Mouse (Mus musculus) 3134 (cell line): ENCODE measurements around the gene Cbx2.

ENCODE experiments used
- DNase-seq: peaks from one replicate; pipeline ENCODE4 v3.0.0-alpha.2; 2011; ENCODE audit warnings: low spot score; ENCODE audit not compliant: insufficient read length; ENCODE audit errors: extremely low read depth

The Cbx2 gene

DNA sequence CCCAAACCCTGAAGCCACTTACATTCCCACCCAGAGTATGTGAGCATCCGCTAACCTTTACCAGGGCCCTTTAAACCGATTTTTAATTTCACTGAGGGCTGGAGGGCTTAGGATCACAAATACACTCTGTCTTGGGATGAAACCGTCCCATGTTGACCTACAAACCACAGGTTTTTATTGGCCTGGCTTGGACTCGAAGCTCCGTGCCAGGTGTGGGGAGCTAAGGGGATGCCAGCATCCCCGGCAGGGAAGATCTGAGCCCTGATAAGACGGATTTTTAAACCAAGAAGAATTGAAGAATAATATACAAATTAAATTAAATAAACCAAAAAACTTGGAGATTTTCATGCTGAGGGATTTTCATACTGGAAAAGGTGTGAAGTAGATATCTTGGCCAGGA lies 8.3 kb upstream of the Cbx2 start:
- DNase-seq: no peak

DNA sequence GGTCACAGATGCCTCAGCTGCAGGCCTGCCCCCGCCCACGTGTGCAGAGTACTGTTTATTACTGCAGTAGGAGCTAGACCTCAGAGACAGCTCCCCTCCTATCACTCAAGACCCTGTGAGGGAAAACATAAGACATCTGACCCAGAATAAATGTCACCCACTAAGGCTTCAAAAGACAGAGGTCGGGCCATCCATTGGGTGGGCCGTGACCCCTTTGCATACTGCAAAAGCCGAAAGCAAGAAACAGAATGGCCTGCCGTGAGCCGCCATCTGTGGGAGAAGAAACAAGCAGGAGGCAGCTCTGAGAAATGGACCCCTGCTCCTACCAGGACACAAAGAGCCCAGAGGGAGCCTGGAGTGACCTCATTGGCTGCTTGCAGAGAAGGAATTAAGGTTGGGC lies 5.3 kb upstream of the Cbx2 start:
- no peak for DNase-seq

DNA sequence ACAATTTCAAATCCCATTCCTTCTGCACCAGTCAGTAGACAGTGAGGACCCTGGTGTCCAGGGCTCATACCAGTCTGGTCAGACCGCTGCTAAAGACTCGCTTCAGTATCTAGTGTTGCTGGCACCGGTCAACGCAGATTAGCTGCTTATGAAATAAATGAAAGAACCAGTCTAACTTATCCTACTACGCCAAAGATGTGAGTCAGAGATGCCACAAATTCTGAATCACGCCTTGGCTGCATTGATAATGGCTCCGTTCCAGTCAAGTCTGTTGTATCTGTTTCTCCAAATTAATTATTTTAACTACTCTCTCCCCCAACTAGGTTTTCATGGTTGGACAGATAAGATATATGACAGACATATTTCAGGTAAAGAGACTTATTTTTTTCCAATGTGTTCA lies 1.6 kb upstream of the Cbx2 start:
- DNase-seq: peak; percentile 53

DNA sequence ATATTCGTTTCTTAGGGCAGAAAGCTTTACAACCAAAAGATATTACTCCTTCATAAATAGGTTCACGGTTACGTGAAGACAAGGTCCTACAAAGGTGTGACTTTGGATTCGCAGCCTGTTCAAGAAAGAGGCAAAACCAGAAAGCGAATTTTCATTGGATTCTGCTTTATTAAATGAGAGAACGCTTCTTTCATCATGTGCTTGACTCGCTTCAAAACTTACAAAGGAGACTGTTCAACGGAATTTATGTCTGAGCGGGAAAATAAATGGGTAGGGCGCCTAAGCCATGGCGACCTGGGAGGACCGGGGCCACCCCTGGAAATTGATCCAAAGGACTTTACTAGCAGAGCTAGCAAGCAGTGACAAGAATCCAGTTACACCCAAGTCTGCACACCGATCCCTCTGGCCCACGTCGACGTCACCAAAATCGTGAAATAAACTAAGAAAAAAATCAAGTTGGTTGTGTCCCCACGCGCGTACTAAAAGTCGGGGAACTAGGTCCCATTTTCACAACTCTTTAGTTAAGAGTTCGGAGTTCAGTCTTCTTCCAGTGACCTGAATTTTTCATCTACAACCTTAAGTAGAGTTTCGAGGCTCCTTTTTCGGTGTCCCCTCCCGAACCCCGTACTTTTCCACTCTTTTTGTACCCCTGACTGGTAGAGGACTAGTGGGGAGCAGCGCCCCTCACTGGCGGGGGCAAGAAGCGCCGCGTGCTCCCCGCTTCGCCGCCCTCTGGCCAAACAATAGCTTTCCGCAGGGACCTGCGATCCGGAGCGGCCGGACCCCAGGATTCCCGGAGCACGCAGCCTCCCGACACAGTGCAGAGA lies 481 bp upstream of the Cbx2 start:
- no peak for DNase-seq

DNA sequence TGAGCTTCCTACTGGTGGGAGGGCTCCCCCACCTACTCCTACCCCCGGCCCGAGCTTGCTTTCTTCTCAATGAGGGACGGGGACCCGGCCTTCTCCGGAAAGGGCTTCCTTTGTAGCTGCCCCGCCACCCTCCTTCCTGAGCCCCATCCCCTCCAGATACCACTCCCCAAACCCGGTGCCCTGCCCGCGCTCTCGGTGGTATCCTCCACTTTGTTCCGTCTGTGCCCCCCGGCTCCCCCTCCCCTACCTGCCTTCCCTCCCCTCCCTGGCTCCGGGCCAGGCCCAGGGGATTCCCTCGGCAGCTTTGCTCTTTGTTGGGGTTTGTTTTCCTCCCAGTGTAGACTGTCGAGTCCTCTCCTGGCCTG lies 836 bp downstream of the Cbx2 start:
- no peak for DNase-seq

DNA sequence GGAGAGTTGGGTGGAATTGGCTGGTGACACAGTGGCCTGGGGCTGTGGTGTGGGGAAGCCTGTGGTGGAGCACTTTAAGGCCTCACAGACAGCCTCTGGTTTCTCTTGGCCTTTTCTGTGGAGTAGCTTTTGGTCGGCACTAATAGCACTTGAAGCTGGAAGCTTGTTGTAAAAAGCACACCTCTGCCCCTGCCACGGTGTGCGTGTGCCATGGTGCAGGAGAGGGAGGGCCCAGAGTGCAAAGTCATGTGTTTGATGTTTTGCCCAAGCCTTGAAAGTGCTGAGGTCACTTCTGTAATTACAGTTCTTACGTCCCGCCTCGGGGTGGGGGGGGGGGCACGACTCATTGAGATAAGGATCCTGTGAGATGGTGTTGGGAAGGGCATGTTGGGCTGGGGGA lies 1.5 kb downstream of the Cbx2 start:
- DNase-seq: no peak

DNA sequence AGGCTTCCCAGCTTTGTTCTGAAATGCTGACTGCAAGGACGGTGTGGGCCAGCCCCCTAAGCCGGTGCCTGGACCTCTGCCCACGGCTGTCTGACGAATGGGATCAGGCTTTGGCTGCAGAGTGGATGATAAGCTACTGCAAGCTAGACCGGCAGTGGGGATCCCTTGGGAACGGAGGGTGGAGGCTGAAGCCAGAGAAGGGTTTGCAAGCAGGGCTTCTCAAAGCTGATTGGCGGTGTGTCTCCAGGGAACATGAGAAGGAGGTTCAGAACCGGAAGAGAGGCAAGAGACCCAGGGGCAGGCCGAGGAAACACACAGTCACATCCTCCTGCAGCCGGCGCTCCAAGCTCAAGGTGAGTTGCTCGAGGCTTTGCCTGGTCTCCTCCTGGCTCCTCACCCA lies 3.4 kb downstream of the Cbx2 start:
- peak; percentile 55 for DNase-seq

DNA sequence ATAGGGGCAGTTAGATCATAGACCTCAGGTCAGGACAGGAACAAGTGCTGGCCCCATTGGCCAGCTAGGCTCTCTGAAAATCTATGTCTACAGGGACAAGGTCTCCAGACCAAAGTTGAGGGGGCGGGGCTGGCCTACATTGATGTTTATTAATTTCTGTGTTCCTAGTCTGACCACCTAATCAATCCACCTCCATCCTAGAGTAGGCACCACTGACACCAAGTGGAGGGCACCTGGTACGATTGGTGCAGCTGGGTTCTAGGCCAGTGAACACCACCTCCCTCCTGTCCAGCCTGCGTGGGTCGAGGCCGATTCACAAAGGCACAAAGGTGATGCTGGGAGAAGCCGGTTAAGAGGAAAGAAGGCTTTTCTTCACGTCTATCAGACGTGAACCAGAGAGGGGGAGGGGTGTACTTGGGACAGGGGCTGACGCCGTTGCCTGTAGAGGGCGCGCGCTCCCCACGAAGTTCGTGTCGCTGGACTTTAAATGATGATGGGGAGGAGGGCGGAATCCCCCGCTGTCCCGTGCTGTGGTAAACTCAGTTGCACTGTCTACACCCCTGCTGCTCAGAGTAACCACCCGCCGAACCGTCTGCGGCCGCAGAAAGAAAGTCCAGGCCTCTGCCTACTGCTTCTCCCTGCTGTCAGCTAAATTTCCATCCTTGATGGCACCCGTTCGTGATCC lies 11.3 kb downstream of the Cbx2 start:
- peak; percentile 69 for DNase-seq

DNA sequence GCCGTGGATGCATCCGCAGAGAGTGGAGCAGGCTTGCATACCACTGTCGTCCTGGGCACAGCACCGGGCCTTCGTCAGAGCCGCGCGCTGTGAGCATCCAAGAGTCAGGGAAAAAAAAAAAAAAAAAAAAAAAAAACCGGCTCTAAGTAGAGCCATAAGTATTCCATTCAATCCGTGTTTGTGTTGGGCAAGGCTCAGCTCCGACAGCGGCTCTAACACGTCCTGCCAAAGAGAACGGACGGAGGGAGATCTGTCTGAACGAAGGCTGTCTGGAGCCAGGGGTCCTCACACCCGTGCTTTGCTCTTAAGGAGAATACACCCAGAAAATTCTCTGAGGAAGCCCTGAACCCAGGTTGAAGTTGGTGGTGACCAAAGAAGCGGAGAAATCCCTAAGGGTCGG lies 11.9 kb downstream of the Cbx2 start:
- no peak for DNase-seq

DNA sequence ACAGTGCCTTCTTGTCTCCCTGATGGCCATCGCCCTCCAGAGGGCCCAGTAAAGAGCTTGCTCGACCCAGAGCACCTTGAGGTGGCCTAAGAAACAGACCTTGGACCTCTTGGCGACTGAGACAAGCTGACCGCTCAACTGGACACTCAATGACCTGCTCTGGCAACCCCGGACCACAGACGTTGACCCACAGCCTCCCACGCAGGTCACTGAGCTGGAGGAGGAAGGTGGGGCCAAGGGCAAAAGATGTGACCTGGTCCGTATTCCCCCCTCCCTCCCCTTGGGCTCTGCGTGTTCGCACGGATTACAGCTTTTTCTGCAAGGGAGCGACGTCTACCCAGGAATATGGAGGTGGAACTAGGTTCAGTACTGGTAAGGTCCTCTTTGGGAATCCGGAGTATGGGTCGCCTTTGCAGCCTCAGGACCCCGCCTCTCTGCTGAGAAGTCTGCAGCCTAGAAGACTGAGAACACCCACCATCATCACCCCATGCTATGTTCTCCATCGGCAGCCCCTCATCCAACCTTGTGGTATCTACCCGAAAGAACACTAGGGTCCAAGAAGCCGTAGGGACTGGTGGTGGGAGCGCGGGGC lies 12.4 kb downstream of the Cbx2 start:
- no peak for DNase-seq

DNA sequence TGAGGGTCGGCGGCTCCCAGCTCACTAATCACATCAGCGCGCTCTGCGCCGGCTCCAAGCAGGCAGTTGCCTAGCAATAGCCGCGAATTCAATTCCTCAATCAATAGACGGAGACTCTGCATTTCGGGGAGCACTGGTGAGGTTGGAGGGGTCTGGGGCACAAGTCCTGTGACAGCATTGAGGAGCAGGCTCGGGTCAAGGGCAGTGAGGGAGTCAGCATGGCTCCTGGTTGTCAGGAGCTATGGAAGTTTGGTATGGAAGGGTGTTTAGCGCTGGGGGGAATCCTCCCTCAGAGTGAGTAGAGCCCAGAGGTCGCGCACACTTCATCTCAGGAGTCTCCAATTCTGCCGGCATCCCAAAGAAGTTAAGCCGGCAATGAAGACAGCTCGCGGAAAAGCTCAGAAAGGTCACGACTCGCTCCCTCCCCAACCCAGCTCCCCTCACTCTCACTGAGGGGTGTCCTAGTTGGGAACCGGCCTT lies 13.0 kb downstream of the Cbx2 start:
- DNase-seq: no peak

DNA sequence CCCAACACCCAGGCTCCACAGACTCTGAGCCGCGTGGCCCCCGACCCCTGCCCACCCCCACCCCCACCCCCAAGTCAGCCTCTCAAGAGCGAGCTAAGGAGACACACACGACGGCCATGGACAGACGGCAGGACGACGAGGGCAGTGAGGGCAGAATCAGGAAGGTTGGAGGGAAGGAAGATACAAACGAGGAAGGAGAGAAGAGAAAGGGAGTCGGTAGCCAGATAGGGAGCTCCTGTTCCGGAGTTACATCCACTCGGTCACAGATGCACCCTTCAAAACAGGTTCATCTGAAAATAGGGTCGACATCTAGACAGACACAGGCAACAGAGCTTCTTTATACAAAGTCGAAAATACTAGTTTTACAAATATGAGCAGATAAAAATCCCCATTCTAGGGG lies 13.7 kb downstream of the Cbx2 start:
- no peak for DNase-seq

DNA sequence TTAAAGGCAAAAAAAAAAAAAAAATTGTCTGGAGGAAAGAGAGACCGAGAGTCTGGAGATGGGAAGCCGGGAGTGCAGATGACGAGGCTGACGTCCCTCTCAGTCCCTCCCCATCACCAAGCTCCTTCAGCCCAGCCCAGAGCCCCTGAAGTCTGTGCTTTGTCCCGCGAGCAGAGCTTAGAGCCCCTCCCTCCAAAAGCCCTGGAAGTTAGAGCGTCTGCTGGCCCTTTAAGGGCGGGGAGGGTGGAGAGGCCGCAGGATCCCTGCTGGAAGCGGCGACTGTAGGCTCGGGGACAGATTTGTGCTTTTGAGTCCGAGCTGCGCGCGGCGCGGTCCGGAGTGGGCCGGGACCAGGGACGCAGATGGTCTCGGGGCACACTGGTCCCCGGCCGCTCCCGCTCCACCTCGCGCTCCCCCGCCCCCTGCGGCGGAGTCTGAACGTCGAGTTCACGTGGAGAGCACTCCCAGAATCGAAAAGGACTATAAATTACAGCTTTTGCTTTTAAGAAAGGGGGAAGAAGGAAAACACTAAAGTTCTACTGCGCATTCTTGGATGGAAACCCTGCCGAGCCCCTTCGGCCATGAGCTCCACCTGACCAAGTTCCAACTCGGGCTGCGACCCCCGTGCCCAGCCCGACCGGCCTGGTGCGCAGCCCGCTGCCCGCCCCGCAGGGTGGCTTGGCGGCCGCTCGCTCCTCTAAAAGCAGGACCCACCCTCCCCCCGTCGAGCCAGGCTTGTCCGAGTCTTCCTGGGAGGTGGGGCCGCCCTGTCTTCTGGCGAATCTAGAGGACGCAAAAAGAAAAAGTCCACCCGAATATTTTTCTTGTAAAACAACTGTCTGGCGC lies 14.4 kb downstream of the Cbx2 start:
- no peak for DNase-seq

DNA sequence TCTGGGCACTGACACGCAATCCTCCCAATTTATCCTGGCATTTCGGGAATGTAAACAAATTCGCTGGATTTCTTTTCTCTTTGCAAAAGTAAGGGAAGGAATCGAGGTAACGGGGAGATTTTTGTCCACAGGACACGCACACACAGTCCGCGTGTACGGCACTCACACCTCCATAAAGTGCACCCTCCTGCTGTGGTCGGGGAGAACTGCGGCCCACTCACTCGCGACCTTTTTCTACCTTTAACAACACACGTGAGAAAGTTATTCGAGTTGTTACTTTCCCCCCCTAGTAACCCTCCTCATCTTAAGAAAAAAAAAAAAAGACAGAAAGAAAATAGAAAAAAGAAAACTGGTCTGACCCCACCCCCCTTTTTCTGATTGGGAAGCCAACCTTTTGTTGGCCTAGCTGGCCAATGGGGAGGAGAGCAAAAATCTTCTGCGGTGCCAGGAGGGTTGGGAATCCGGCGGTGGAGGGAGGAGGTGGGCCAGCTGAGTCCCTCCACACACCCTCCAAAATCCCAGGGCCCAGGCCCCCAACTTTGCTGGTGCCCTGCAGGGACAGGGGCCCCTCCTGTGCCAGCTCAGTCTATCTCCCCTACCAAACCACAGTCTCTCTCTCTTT lies 15.1 kb downstream of the Cbx2 start:
- DNase-seq: no peak

DNA sequence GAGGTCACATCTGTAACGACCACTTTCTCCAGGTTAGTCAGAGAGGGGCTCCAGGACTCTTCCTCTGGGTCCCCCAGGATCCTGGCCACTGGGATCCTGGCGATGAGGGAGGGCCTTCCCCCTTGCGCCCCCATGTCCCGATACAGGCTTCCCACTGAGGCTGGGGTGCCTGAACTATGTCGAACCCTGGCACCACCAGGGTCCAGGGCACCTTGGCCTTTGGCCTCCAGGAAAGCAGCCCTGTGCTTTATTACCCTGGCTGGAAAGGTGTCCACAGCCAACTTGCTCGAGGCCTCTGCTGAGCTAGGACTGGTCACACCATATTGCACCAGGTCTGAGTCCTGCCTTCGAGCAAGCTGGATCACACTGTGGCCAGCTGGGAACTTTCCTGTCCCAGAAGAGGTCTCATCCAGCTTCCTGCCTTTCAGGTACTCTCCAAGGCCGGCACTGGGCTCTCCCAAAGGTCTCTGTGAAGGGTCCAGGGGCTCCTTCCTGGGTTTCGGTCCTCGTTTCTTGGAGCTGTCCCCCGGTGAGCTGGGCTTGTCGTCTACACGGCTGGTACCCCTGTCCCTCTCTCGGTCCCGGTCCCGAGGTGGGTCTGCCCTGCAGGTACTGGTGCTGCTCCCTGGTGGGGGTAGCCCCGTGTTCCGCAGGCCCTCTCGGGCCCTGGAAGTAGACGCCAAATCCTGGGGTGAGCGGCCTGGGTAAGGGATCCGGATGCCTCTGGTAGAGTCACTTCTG lies 16.2 kb downstream of the Cbx2 start:
- DNase-seq: no peak

DNA sequence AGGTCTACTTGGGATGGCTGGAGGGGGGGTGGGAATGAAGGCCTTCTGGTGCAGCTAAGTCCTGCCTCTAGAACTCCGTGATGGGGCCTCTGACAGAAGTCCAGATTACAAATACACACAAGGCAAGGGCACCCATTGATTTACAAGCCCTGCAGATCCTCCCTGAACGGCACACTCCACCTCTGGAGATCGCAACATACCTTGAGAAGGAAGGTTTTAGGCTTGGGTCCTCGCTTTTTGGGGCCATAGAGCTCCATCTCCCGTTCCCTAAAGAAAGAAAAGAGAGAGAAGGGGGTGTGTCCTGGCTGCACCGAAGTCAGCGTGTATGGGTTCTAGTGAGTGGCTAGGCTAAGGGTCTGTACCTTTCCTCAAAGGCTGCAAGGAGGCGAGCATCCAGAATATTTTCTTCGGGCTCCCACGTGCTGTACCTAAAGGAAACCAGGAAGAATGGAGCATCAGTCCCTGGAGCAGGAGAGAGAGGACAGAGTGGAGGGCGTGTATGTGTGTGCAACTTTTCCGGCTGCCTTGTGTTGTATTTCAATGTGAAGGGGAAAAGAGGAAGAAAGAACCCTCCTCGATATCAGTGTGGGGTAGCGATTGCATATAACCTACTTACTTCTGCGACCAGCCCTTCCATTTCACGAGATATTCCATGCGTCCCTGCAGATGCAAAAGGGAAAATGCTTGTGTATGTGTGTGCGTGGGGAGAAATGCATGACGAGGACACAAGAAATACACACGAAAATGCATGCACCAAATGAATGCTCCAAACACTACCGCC lies 17.2 kb downstream of the Cbx2 start:
- no peak for DNase-seq

DNA sequence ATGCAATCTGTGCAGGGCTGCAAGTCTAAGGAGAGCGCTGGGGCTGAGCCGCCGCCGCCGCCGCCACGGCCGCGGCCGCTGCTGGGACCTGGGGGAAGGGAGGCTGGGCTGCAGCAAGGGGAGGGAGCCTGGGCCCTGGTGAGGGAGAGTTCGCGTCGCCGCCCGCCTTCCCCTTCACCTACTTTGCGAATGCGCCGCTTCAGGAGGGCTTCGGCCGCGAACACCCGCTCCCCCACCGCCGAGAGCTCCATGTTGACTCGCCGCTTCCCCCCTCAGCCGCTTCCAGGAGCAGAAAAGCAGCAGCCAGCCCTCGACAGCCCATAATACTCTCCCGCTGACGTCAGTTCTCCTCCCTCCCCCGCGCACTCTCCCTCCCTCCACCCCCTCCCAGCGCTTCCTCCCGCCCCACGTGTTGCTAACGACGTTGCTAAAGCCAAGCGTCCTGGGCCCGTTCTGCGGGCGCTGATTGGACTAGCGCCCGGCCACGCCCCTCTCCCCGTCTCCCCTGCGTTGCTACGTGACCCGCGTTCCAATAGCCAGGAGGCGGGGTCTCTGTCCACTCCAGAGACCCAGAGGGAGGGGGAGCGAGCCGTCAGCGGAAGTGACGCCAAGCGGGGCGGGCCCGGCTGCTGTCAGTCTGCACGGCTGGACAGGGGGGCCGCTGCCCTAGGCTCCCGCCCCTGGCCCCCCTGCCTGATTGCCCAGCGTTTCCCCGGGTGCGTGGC lies 18.0 kb downstream of the Cbx2 start, which contains the start of gene Cbx8:
Gene Cbx8, minus strand, starts transcription at position 370 of the 725 bp plus-strand sequence.
- peak; percentile 100 for DNase-seq

DNA sequence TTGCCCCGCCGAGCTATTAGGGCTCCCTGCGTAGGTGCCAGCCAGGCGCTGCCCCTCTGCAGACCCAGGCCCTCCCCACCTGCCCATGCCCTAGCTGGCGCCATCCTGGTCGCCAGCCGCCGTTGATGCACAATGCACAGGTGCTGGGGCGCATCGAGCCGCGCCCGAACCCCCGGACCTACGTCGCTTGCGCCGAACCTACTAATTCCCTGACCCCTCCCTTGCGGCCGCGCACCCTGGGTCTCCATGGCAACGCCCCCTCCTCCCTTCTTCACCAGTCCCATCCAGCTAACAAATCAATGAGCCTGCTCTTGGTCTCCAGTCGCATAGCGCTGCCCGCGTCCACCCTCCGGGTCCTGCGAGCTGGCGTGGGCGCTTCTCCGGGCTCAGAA lies 18.6 kb downstream of the Cbx2 start:
- no peak for DNase-seq
